Mouse (Mus musculus) heart, adult 8-10 months (tissue): Measurements from ENCODE around the gene Tox3. TPM values are rescaled to one million over a fixed set of nuclear protein-coding genes. Genes with fewer than 3 reads are reported as not detected.

Source experiments
- DNase-seq: peaks from one replicate; pipeline ENCODE4 v3.0.0; 2022; ENCODE audit warnings: low spot score
- total RNA-seq, 4 experiments: library from RNA; stranded (reverse); gene quantifications; 2 replicates each; pipeline ENCODE4 v1.2.4; 2022

The Tox3 gene
- 1 to 10 TPM; 1.9 to 2.7 (median 2.3) TPM for total RNA-seq

GRCm38 (mm10) chr8:90348178-90348925 is at the start of gene Tox3:
Gene Tox3, minus strand, starts transcription at chr8:90348343.
- no peak for DNase-seq

GRCm38 (mm10) chr8:90392643-90393042 is 44.5 kb upstream of the Tox3 start:
- DNase-seq = no peak

DNA sequence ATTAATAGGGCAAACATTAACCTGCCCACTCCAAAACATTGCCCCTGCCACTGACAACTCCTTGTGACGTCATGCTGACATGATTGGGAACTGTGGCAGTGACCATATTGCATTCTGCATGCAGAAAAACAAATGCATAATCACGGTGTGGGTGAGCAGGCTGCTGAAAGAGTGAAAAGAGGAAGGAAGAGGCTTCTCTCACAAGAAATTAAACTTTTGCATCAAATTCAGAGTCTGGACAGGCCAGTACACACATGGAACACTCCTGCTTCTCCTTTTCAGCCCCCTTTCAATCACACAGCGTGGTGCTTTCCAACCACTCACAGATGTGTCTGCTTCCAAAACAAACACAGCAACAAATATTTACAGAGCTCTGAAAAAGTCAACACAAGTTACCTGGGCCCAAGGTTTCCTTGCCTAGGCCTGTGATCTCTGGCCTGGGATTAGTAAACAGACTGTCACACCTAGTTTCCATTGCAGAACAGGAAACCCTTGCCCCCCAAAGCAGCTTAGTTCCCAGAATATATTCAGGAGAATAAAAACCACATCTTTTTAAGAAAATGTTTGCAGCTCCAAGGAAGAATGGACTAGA is 43.4 kb upstream of the Tox3 start:
- no peak for DNase-seq

DNA sequence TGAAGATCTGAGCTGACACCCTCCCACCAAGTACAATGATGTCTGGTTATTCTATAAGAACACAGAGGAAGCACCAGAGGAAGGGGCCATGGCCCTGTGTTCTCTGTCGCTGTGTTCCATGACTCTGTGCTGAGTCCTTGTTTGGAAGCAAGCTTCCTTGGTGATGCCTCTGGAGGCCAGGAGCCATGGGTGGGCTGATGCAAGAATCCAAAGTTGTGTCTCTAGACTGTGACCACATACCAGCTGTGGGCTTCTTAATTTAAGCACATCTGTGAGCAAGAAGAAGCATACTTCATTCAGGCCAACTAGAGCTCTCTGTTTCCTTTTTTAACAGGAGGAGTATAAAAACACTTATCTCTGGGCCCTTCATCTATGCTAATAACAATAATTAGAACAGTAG is 42.7 kb upstream of the Tox3 start:
- DNase-seq = no peak

DNA sequence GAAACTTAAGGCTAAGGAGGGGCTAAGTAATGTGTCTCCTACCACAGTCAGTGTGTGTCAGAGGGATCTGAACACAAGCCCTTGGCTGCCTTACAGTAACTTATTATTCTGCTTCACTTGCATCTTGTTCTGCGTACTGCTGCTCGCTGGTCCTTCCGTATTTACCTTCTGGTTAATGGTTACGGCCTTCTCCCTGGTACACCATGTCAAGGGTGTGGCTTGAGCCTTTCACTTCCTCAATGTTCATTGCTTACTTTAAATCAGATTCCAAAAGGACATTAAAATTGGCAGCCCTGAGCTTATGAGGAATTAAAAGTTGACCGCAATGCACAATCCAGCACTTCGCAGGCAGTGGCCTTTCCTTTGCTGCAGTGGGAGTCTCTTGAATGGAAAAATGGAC is 30.9 kb upstream of the Tox3 start:
- no peak for DNase-seq

GRCm38 (mm10) chr8:90378036-90378435 is 29.9 kb upstream of the Tox3 start:
- DNase-seq = no peak

DNA sequence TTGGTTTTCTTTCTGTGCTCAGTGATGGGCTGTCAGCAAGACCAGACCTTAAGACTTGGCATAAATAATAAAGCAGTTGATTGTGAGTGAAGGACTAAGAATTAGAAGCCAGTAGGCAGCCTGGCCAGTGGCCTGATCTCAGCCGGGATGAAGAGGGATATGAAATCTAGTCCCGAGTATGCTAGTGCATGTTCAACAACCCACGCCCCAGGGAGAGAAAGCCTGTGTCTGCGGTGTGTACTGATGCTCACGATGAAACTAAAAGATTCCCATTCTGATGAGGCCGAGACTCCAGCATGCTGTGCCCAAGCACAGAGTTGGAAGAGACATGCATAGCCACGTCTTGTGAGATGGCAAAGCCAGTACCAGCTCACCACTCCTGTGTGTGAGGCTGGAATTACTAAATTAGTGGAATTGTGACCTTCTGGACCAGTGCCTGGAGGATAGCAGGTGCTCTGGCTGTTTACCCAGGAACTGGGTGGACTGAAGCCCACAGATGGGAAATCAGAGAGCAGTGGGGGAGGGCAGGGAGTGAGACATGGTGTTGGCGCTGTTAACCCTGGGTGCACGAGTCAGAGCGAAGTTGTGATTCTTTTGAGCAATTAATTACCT is 23.6 kb upstream of the Tox3 start:
- DNase-seq = no peak

DNA sequence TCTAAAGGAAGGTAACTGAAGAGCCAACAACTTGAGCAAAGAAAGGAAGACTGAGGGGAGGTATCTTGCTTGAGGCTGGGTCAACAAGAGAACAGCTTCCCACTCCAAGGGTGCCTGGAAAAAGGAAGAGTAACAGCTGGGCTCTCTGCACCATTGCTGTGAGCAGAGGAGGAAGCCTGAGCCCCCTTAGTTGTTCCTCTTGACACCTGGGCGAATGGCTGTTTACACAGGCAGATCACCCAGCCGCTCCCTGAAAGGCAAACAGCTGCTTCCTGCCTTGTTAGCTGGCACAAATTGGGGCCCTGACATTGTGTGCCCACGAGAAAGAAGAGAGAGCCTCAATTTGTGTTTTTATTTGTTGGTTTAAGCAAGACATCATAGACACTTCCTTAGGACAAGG is 21.7 kb upstream of the Tox3 start:
- DNase-seq = no peak

- no peak for DNase-seq
Measured at GRCm38 (mm10) chr8:90356729-90357128, 8.6 kb upstream of the Tox3 start.

DNA sequence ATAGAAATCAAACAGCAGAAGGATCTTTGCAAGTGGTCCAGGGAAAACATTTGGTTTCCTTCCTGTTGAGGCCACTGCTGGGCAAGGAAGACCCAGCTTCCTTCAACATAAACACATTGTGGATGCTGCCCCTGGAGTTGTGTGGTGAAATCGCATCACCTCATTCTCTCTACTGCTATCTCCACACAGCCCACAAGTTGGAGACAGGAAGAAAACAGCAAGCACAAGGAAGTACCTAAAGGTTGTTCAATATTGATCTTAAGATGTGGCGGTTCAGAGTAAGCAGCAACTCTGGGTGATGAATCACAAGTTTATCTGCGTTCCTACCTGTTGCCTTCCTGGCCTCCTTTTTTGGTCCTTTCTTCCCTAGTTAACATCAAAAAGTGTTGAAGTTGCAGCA is 6.6 kb upstream of the Tox3 start:
- no peak for DNase-seq

- no peak for DNase-seq
Measured at GRCm38 (mm10) chr8:90353960-90354540, 5.9 kb upstream of the Tox3 start.

GRCm38 (mm10) chr8:90353499-90353898 is 5.4 kb upstream of the Tox3 start:
- no peak for DNase-seq

GRCm38 (mm10) chr8:90352991-90353390 is 4.8 kb upstream of the Tox3 start:
- no peak for DNase-seq

DNA sequence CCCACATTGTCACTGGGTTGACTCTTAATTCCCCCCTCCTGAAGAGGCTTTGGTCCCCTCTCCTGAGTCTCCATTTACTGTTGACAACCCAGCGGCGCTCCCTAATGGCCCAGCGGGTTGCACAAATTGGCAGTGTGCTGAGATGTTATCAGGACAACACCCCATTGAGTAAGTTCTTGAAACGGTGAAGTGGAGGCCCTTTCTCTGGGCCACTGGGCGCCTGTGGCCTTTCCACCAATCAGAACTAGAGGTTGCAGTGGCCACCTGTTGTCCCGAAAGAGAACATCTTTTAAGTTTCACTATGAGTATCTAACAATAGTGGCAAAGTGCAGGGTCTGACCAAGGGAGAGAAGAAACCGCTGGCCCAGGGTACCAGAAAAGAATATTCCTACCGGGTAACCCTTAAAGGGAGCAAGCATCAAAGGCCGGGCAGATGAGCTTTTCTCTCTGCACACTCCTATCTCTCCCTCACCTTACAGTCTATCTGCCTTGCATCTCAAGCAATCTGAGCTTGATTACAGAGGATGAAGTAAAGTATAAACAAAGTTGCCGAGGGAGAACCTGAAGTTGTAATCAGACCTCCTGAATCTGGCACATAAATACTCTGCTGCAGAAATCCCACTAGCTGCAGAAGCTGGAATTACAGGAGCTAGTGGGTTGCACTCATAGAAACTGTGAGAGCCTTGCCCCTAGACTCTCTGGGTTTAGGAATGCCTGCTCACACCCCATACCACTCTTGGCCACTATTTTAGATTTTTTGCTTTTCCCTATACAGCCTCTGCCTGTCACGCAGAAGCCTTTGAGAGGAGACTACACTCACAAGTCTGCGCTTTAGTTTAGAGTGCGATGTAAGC is 1.8 kb upstream of the Tox3 start:
- DNase-seq = no peak

DNA sequence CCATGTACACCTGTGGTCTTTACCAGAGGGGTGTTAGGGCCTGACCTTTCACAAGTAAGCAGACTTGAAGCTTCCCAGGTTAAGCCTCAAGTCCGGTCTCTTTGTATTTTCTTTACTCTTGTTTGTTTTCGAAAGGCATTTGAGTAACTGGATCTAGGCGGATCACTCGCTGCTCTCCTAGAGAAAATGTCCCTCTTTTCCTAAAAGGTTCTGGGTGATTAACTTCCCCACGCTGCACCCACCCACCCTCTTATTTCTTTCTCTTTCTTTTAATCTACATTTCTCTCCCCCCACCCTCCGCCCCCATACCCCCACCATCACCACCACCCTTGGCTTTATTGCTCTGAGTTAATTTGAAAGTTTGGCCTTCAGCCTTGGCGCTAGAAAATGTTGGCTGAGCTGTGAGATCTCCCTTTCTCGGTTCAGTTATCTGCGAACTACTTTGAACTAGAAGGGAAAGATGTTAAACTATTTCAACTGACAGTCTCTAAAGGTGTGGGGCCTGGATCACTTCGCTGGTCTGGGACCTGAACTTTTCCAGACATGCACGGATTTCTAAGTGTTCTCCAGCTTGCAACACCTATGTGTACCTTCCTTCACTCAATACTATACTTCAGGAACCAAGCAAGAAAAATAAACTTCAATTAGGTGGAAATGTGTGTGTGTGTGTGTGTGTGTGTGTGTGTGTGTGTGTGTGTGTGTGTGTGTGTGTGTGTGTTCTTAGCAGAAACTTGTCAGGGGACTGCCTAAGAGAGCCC is 962 bp upstream of the Tox3 start:
- no peak for DNase-seq

DNA sequence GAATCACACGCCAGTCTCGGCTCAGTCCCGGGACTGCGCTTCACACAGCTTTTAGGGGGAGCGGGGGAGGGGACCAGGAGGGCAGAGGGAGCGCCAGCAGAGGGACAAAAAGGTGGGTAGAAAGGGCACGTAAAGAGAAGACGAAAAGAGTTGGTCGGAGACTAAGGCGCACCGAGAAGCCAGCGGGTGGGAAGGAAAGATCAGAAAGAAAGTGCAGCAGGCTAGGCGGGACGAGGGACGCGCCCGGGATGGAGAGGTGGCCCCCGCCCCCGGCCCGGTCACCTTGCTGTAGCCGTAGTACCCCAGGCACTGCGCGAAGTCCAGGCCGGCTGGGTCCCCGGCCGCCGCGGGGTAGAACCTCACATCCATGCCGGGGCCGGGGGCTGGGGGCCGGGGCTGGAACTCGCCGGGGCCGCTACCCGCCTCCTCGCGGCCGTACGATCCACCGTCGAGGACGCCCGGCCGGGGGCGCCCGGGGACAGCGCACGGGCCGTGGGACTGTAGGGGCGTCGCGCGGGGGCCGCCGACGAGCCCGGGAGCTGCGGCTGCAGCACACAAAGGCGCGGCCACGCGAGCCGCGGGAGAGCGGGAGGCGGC is 464 bp downstream of the Tox3 start:
- no peak for DNase-seq

DNA sequence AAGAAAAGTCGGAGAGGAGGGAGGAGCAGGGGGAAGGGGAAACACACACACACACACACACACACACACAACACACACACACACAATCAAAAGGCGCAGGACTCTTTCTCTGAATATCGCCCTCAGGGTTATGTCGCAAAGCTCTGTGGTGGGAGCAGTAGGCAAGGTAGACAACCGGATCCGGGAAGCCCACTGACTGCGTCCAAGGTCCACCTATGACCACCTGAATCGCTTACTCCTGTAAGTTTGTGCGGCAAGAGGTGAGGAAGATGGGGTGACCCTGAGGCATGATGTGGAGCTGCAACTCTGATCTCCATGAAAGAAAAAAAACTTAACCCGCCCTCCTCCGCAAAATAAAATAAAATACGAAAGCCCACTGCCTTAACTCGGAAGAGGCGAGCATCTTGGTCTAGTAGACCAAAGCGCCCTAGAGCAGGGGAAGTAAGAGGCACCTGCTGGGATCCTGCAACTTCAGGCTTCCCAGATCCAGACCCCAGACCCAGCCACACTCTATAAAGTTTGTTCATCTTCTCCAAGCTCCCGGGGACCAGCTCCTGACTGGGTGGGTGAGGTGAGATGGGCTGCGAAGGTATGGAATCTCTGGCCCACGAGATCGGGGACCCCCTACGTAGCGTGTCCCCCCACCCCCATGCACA is 1.1 kb downstream of the Tox3 start:
- no peak for DNase-seq

GRCm38 (mm10) chr8:90346138-90346879 is 1.8 kb downstream of the Tox3 start:
- DNase-seq = no peak
